Mouse (Mus musculus) embryo, embryonic 9.5 days (tissue): ENCODE measurements around the gene Rab20.
"Not testable (repeated sequence)": the region's sequence is repeated elsewhere in the genome, so short reads cannot be mapped to it uniquely, and the experiment has no call there.

Source experiments
- DNase-seq: peaks from one replicate; pipeline ENCODE4 v3.0.0-alpha.2; 2017; ENCODE audit errors: extremely low spot score

Rab20 gene

DNA sequence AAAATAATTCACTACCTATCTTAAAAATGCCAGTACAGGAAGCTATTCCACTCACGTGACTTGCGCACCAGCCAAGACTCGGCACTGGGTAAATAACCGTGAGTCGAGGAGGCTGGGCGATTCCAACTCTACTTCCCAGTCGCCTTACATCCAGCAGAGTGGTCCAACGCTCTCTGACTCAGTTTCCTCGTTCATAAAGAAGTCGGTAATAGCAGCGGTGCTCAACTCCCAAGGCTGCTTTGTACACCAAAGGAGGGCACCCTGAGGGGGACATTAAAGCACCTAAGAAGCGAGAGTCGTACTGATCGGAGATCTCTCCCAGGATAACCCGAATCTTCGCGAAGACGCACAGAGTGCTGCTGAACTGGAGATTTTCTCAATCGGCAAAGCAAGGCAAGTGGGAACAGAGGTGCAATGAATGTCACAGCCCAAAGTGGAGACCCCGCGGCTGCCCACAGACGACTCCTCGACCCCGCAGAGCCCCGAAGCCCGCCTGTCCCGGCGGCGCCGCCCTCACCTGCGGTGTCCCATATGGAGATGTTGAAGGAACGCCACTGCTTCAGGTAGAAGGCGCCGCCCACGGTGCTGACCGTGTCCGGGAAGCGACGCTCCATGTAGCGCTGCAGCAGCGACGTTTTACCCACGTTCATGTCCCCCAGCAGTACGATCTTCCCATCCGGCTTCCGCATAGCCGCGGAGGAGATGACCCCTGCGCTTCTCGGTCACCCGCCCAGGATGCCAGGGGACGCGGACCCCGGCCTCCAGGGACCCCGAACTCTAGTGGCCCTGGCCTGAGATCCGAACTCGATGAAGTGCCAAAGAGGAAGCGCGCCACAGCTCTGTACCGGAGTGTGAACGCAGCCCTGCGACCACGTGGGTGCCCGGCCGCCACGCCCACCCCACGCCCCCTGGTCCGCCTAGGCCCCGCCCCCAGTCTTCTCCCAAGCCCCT, at the start of gene Rab20:
Gene Rab20, minus strand, starts transcription at position 900 of the 951 bp plus-strand sequence.
- peak; percentile 84 for DNase-seq

DNA sequence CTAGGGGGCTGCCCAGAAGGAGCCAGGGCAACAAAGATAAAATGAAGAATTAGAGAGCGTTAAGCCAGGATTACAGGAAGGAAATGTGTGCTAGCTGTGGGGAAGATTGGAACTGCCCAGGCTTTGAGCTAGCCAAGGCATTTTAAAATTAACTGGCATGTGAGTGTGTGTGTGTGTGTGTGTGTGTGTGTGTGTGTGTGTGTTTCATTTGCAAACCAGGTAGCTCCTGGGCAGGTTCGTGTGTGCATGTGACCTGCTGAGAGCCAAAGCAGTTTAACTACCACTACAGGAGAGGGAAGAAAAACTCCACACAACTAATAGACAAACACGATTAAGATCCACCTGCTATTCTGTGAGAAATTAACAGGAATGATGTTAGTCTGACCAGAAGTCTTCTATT, 44.8 kb upstream of the Rab20 start:
- DNase-seq = no peak

DNA sequence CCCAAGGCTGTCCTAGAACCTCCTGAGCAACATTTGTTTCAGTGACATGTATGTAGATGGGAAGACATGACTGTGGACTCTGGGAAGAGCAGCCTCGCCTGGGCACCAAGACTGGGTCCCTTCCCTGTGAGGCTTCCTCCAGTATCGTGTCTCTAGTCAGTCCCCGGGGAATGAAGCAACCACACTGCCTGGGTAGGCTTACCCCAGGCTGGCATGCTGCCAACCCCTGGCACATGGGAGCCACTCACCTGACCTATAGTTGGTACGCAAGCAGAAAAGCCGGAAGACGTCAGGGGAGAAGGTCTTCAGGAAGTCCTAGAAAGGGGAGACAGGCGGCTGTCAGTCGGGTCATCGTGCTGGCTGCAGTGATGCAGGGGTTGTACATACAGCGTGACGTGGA, 40.2 kb upstream of the Rab20 start:
- DNase-seq = no peak

DNA sequence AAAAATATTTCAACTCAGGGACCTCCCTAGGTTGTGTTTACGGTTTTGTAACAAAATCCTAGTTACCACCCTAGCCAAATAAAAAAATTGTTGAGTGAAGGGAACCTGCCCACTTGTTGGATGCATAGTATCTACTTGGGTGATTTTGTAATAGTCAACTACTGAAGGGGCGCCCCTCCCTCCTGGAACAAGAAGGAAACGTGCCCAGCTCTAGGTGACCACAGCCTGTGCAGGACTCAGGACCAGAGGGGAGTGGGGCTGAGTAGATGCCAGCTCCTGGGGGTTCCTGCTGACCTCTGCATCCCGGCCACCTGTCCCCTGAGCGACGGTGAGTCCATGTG, 39.5 kb upstream of the Rab20 start:
- no peak for DNase-seq

DNA sequence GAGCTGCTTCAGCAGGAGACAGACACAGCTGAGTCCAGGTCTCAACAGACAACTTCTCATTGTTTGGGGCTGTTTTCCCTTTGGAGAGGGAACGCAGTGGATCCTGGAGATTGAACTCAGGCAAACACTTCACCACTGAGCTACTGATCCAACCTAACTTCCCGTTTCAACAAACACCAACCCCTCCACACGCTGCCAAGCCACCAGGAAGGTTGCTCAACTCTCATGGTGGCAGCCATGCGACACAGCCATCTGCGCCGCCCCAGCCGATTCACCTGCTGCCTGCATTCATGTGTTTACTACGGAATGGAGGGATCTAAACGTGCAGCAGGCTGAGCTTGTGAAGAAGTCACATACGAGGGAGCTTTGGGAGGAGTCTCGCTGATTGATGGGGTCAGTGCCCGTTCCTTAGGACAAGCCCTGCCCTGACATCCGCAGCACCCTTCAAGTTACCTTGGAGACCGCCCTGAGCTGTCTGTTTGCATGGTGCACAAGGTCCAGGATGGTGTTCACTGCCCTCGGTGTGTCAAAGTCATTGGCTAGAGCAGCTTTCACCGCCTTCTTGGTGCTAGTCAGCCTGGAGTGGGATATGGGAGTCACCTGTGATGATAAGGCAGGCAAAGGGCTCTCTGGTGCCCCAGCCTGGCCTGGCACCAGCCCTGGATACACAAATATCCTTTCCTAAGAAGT, 39.0 kb upstream of the Rab20 start:
- DNase-seq = no peak

DNA sequence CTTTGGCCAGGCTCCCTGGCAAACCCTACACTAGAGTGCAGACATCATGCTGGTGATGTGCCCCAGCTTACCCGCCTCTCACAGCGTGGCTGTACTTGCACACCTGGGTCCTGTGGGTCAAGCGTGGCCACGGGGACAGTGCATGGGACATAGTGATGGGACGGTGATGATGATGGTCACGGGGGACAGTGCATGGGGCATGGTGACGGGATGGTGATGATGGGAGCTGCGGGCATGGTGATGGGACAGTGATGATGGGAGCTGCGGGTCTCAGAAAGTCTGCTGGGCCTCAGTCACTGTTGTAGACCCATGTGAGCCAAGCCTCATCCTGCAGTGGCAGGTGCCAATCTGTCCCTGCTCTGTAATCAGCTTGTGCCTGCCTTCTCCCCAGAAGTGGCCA, 37.8 kb upstream of the Rab20 start:
- DNase-seq = no peak

DNA sequence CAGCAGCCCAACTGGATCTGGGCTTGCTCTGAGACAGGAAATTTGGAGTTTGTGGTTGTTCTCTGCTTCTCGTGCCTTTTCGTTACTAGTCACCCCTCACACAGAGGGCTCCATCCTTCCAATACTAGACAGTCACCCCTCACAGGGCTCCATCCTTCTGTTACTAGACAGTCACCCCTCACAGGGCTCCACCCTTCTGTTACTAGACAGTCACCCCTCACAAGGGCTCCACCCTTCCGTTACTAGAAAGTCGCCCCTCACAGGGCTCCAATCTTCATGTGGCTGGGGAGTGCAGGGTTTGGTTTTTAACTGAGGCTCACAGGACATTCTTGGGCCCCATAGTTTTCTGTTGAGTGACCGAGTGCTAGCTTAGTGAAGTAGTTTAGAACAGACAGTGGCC, 34.7 kb upstream of the Rab20 start:
- no peak for DNase-seq

DNA sequence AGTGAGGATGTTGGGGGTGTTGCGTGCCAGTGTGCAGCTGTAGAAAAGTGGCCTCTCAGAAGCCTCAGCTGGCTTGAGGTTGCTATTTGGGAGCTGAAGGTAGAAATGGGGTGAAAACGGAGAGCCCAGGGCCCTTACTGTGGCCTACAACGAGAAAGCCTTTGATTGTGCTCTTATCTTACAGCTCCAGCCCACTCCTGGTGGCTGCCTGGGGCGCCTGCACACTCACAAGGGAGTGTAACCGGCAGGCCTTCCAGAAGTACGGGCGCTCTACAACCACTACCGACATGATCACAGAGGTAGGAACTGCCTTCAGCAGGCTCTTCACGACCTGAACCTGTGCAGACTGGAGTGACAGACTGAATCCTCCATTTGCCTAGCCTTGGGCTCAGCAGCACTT, 34.2 kb upstream of the Rab20 start:
- DNase-seq = no peak

DNA sequence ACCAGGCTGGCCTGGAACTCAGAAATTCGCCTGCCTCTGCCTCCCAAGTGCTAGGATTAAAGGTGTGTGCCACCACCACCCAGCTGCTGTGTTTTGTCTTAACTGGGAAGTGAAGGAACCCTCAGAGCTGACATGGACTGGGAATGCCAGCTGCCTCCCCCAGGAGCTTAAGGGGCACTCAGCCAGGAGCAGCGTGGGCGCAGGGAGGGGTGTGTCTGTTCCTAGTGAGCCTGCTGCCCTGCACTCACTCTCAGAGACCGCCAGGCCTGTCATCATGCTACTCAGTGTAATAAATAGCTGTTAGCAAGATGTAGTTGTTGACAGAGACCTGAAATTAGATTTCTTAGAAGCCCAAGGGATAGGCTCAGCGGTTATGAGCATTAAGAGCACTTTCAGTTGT, 32.5 kb upstream of the Rab20 start:
- DNase-seq = no peak

DNA sequence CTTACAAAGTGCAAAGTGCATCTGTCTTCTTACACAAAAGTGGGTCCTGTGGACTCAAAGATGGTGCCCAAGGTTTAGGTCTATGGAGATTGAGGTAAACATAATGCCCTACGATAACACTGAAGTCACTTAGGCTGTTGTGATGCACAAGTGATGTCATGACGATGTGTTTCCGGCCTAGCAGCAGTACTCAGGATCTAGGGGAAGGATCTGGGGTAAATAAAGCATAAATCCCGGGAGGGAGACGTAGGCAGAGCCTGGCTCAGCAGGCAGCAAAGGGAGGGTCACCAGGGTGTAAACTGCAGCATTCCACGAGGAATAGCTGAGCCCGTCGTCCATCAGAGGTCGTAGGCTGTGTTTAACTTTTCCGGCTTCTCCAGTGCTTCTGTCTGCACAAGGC, 30.4 kb upstream of the Rab20 start:
- DNase-seq = no peak

DNA sequence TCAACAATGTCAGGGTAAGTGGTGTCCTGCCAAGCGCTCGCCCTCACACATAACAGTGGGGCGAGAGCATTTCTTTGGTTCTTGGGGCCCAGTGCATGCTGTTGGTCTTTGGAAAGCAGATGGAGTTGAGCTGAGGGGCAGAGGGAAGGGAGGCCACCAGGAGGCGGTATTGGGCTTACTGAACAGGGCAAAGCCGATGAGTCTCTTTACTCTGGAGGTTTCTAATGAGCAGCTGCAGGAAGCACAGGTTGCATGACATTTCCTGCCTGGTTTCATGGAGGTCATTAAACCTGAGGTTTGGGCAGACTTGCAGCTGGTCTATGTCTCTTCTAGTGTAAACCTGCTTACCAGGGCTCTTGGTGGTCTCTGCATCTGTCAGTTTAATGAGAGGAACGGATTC, 28.3 kb upstream of the Rab20 start:
- DNase-seq = peak; percentile 47

DNA sequence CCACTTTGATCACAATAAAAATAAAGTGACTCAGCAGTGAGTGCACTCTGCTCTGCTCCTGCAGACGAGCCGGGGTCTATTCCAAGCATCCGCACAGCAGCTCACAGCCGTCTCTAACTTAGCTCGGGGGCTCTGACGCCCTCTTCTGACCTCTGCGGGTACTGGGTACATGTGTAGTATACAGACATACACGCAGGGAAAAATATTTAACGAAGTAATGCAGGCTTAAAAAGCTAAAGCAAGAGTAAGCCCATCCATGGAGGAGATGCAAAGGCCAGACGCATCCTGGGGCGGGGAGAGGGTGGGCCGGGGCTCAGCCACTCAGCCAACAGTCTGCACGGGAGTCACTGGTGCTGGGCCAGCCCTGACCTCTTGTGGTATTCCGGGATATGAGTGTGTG, 27.6 kb upstream of the Rab20 start:
- DNase-seq = no peak

DNA sequence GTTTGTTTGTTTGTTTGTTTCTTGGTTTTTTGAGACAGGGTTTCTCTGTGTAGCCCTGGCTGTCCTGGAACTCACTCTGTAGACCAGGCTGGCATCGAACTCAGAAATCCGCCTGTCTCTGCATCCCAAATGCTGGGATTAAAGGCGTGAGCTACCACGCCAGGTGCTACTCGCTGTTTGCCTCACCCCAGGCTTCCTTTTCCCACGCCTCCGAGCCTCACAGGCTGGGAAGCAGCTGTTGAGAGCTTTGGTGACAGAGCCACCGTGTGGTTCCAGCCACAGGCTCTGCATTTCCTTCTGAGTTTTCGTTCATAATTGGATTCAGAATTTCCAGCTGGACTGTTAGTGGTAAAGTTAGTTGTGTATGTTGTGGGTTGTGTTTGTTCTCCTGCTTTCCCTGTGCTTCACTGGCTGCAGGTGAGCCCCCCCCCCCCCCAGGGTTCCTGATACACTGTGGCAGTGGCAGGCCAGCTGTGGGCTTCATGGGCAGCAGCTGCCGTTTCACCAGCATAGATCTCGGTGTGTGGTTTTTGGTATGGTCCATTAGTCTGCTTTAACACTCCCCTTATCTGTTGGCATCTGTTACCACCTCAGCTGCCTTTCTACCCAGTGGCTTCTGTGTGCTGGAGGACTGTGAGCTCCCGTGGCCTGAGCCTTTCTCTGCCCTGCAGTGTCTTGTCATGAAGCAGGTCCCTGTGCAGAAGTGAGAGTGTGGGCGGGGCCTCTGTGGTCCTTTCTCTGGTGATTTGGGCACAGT, 25.1 kb upstream of the Rab20 start:
- no peak for DNase-seq

DNA sequence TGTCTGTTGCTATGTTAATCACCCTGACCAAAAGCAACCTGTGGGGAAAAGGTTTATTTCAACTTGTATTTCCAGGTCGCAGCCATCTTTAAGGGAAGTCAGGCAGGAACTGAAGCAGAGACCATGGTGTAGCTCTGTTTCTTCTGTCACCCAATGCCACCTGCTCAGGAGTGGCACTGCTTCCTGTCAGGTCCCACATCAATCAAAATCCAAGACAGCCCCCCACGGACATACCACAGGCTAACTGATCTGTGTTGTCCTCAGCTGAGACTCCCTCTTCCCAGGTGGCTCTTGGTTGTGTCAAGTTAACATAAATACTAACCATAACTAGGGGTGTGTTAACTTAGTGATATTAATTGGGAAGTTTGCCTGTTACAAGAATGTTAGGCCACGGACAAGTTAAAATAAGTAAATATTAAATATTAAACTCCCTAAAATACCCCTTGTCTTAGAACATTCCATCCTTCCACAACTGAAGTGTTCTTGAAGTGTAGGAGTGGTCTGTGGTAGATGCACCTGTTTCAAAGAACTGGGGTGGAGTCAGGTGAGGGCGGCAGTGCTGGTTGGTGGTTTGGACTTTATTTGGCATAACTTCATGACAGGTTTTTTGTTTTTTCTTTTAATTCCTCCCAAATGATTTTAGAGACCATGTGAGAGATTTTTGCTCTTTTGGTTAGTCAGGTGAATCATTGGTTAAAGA, 20.4 kb upstream of the Rab20 start:
- no peak for DNase-seq

DNA sequence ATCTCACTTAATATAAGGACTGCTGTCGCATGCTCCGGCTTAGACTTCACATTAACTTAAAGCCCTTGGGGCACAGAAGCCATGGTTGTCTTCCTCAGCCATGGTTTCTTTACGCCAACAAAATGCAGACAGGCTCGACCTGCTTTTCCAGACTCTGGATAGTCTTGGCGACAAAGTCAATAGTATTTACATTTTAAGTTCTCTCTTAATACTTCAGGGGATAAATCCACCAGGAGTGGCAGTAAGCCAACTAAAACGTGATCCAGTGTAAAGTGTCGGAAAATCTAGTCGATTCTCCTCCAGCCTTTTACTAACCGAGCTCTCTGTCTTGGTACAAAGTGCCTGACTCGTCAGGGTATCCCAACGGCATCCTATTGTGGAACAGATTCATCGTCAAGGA, 19.8 kb upstream of the Rab20 start:
- DNase-seq = no peak

DNA sequence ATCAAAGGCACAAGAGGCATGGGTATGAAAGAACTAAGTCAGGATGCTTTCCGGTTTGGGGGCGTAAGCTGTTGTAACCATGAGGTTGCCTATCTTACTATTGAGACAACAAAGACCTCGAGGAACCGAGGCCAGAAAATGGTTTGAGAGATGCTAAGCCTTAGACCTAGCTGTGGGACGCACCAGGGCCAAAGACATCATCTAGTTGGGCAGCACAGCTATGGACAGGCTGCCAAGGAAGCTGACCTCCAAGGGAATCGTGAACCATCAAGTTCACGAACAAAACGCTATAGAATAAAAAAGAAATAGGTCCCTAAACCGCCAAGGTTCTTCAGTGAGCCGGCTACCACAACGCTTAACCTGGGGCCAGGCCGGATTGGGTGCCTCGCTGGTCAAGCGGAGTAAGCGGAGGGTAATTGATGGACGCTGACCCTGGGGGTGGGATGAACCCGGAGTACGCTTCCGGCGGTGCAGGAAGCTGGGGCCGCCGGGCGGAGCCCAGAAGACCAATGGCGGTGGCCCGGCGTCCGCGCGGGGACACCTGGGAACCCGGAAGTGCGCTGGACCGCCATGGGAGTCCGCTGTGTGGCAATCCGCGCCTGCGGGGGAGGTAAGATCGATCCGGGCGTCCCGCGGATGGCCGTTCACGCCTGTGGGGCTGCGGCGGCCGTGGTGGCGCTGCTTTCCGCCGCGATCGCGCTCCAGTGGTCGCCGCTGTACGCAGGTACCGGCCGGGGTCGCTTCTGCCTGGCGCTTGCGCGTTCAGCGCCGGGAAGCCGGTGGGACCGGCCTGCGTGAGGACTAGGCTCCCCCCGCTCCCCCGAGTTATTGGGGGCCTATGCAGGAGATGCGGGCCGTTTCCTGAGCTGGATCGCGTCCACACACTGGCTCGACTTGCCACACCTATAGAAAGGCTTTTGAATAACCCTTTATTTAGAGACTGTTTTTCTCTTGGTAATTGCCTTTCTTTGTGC, 18.8 kb upstream of the Rab20 start, which contains the start of gene Naxd:
Gene Naxd, plus strand, starts transcription at position 490 of the 974 bp plus-strand sequence.
- peak; percentile 93 for DNase-seq

DNA sequence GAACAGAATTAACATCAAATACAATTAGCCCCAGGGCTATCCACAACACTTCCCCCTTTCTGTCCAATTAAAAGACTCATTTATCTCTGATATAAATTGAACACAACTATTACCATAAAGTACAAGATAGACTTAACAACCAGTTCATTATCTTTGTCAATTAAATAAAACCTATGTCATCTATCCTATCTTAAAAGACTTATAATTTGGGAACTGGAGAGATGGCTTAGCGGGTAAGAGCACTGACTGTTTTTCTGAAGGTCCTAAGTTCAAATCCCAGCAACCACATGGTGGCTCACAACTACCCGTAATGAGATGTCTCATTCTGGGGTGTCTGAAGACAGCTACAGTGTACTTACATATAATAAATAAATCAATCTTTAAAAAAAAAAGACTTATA, 13.8 kb upstream of the Rab20 start:
- DNase-seq = not testable (repeated sequence)

DNA sequence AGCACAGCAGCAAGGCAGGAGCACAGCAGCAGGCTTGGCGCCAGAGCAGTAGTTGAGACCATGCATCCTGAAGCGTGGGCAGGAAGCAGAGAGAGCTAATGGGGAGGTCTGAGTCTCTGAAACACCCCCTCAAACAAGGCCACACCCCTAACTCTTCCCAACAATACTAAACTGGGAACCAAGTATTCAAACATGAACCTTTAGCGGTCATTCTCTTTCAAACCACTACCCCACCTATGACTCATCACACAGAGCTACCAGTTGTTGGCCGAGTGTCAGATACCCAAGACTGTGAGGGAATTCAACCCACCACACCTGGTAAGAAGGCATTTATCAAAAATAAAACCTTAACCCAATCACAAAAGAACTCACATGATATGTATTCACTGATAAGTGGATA, 8.7 kb upstream of the Rab20 start:
- no peak for DNase-seq

DNA sequence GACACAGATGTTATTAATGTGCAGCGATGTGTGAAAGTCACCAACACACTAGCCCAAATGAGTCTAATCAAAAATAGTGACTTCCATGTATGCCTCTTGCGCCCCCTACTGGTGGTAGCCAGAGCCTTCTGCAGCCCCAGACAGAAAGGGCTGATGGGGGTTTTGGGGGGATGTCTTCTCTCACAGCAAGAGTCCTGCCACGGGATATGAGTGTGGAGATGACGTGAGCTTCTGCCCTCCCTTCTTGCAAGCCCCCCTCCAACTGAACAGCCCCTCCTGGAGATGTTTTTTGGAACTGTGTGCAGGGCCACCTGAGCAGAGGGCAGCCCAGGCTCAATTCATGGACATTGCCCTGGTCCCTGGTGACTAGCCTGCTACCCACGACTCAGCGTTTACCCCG, 7.6 kb upstream of the Rab20 start:
- DNase-seq = peak; percentile 71

DNA sequence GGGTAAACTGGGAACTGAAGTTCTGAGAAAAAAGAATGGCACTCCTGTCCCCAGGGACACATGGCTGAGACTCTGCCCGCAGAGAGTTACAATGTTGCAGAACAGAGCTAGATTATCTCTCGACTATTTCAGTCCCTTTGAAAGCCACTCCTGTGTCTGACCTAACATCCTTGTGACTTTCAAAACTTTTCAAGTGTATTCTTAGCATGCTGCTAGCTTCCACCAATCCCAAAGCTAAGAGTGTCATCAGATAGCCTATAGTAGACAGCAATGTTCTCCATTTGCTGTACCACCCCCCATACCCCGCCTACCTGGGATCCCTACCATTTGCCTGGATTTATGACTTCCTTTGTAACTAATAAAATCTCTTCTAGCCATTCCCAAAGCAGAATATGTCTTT, 4.0 kb upstream of the Rab20 start:
- no peak for DNase-seq

DNA sequence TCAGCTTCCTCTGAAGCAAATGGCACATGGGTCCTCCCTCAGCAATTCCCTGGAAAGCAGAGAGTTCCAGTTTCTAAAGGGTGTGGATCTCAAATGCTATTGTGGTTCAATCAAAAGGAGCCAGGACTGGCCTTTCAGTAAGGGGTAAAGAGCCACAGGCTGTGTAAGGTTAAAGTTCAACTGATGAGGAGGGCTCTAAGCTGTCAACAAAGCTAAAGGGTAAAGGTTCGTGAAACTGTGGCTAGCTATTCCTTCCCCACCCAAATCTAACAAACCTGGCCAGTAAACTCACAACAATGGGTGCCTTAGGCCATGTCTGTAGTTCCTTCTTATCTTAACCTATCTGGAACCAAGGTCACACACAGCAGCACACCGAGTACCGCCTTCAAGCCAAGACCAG, 3.4 kb upstream of the Rab20 start:
- no peak for DNase-seq
